Mouse (Mus musculus) kidney, adult 2 months (tissue): ENCODE measurements around the gene Jchain. TPM values are rescaled to one million over a fixed set of nuclear protein-coding genes. Genes with fewer than 3 reads are reported as not detected.

ENCODE experiments used
- DNase-seq: peaks from one replicate; pipeline ENCODE4 v3.0.0; 2021
- H3K27ac ChIP-seq: fragments of 200-500 bp; 2 replicates; pipeline ENCODE4 v1.5.1; 2012; ENCODE audit warnings: low read depth, low read length, control low read depth, inconsistent platforms; ENCODE audit not compliant: insufficient read depth
- H3K27me3 ChIP-seq: fragments of 200-500 bp; replicated peaks from 2 replicates; pipeline ENCODE4 v1.6.1; 2012; ENCODE audit warnings: mild to moderate bottlenecking, moderate library complexity, low read length, inconsistent platforms; ENCODE audit not compliant: control insufficient read depth, insufficient read depth
- H3K36me3 ChIP-seq: fragments of 200-500 bp; 2 replicates; pipeline ENCODE4 v1.6.1; 2012; ENCODE audit warnings: mild to moderate bottlenecking, moderate library complexity, low read length, inconsistent platforms; ENCODE audit not compliant: control insufficient read depth, insufficient read depth
- H3K4me1 ChIP-seq: fragments of 200-500 bp; 2 replicates; pipeline ENCODE4 v1.6.1; 2011; ENCODE audit warnings: low read length; ENCODE audit not compliant: control insufficient read depth, insufficient read depth
- H3K4me3 ChIP-seq: fragments of 200-500 bp; 2 replicates; pipeline ENCODE4 v1.5.1; 2011; ENCODE audit warnings: mild to moderate bottlenecking, low read depth, low read length, control low read depth; ENCODE audit not compliant: insufficient read depth
- CTCF ChIP-seq: fragments of 200-500 bp; conservative IDR thresholded peaks from 2 replicates; pipeline ENCODE4 v1.5.1; 2011; ENCODE audit warnings: low read depth, mild to moderate bottlenecking, control low read depth, low read length, moderate library complexity, mixed read lengths; ENCODE audit not compliant: insufficient read depth, insufficient read length
- POLR2A ChIP-seq: fragments of 200-500 bp; IDR thresholded peaks from one replicate; pipeline ENCODE4 v1.6.1; 2011; ENCODE audit warnings: low read depth, low read length, control low read depth
- WGBS: fragments of 180-500 bp; shearing (Covaris S2); methylation state at CpG from one replicate; pipeline ENCODE4 v1.1.7; 2018; 5-methylcytosine and 5-hydroxymethylcytosine counted together
- polyA plus RNA-seq: library from polyadenylated mRNA; depleted of rRNA; stranded (reverse); fragments of >200 nt; gene quantifications from 2 replicates; pipeline ENCODE4 v1.2.3, GENCODE M21; 2012; rRNA removed

Gene Jchain
- polyA plus RNA-seq: 3.2 and 5.5 TPM in 2 replicates

DNA sequence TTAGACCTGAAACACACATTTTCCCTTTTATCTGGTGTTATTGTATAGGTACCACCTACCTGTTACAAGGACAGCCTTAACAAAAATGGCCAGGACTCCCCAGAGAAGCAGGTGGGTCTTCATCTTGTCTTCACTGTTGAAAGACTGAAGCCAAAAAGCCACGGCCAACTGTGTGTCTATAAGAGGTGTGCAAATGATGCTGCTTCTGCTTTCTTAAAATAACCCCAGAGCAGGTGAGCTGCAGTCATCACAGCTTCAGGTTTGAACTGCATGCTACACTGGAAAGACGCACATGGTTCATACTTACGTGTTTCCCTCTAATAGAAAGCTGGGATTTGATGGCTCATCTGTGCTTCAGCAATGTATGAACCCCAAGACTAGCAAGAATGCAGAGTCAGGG is at the start of gene Jchain:
Gene Jchain (minus strand): TSS at position 235 of the 400 bp plus-strand sequence.
- no peaks in the 10 kb centered on the region for H3K4me1 ChIP-seq
- no peaks in the 10 kb centered on the region for H3K36me3 ChIP-seq
- TF ChIP-seq POLR2A (no peak), CTCF (no peak)
- WGBS: 88% methylated on average over 3 of the region's 3 CpGs
- H3K27ac ChIP-seq: no peak within 1 kb of the TSS
- H3K4me3 ChIP-seq: no peak within 1 kb of the TSS
- DNase-seq: no peak
- no peaks in the 10 kb centered on the region for H3K27me3 ChIP-seq

- DNase-seq: peak; percentile 73
- H3K27ac ChIP-seq: peak overlapping the region; percentile 67
- TF ChIP-seq CTCF (no peak), POLR2A (no peak)
- H3K36me3 ChIP-seq: peaks cover 2% of the 10 kb centered on the region; the same call in 1 of the 2 replicates
- H3K4me3 ChIP-seq: no peak overlapping the region
- WGBS: 48% methylated on average over 3 of the region's 3 CpGs
- peaks cover 23% of the 10 kb centered on the region for H3K4me1 ChIP-seq
- no peaks in the 10 kb centered on the region for H3K27me3 ChIP-seq
Observed at GRCm38 (mm10) chr5:88575506-88576338, 48.0 kb upstream of the Jchain start.

DNA sequence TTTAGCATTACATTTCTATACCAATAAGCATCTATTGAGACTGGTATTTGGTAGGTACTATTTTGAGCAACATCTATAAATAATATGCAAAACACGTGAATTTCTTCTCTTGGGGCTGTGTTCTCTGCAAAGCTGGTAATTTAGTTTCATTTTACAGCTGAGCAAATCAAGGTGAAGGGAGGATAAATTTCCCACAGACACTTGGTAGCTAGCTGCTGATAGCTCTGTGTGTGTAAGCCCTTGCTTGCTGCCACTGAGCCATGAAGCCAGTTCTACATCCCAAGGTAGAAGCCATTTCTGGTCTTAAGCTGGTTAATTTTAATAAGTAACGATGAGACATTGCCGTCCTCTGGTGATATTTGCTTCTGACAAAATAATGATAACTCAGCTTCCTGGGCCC is 47.1 kb upstream of the Jchain start:
- Histone ChIP-seq H3K36me3 (peaks cover 4% of the 10 kb centered on the region; the same call in 1 of the 2 replicates), H3K4me3 (no peak overlapping the region), H3K27me3 (no peaks in the 10 kb centered on the region), H3K27ac (no peak overlapping the region), H3K4me1 (peaks cover 31% of the 10 kb centered on the region)
- DNase-seq: no peak
- 58% methylated on average over 3 of the region's 3 CpGs for WGBS
- TF ChIP-seq CTCF (no peak), POLR2A (no peak)

- peak; percentile 86 for DNase-seq
- H3K27ac ChIP-seq: peak overlapping the region; percentile 94
- no peak overlapping the region for H3K4me3 ChIP-seq
- no peaks in the 10 kb centered on the region for H3K27me3 ChIP-seq
- WGBS: 38% methylated on average over 3 of the region's 3 CpGs
- no peak for TF ChIP-seq CTCF
- no peak for TF ChIP-seq POLR2A
- H3K4me1 ChIP-seq: peaks cover 31% of the 10 kb centered on the region; the same call in 1 of the 2 replicates
- H3K36me3 ChIP-seq: peaks cover 4% of the 10 kb centered on the region; the same call in 1 of the 2 replicates
Observed at GRCm38 (mm10) chr5:88569541-88569940, 41.9 kb upstream of the Jchain start.

GRCm38 (mm10) chr5:88566034-88566841 is 38.5 kb upstream of the Jchain start:
- Histone ChIP-seq H3K36me3 (peaks cover 4% of the 10 kb centered on the region; the same call in 1 of the 2 replicates), H3K4me3 (peak overlapping the region; percentile 88), H3K4me1 (peaks cover 22% of the 10 kb centered on the region; the same call in 1 of the 2 replicates), H3K27me3 (no peaks in the 10 kb centered on the region), H3K27ac (peak overlapping the region; percentile 79)
- DNase-seq: peak; percentile 29
- 4% methylated on average over 14 of the region's 14 CpGs for WGBS
- TF ChIP-seq CTCF: no peak
- TF ChIP-seq POLR2A: no peak

GRCm38 (mm10) chr5:88565148-88566033 is 37.7 kb upstream of the Jchain start:
- TF ChIP-seq POLR2A (no peak), CTCF (no peak)
- peak overlapping the region; percentile 95 for H3K27ac ChIP-seq
- WGBS: under 1% methylated on average over 112 of the region's 119 CpGs
- H3K27me3 ChIP-seq: no peaks in the 10 kb centered on the region
- no peaks in the 10 kb centered on the region; the same call in 1 of the 2 replicates for H3K36me3 ChIP-seq
- peak; percentile 84 for DNase-seq
- H3K4me3 ChIP-seq: peak overlapping the region; percentile 88
- H3K4me1 ChIP-seq: peaks cover 19% of the 10 kb centered on the region; the same call in 1 of the 2 replicates
